Mouse (Mus musculus) left cerebral cortex, adult 2 months (tissue): ENCODE data around the gene Fam186a. TPM values are rescaled to one million over a fixed set of nuclear protein-coding genes. Genes with fewer than 3 reads are reported as not detected.
A peak's percentile ranks its signal among the peaks of the same experiment; 100 is the strongest.
"Not testable (repeated sequence)": the region's sequence is repeated elsewhere in the genome, so short reads cannot be mapped to it uniquely, and the experiment has no call there.

Experiments
- DNase-seq, 2 experiments: peaks; one replicate each; pipeline ENCODE4 v3.0.0; 2021 to 2022; ENCODE audit warnings: low spot score in 2 of 2, mixed read lengths in 1 of 2; ENCODE audit errors: extremely low spot score in 1 of 2
- H3K27ac ChIP-seq: fragments of 200-600 bp; 2 replicates; pipeline ENCODE4 v1.8.1; 2022
- H3K4me3 ChIP-seq: fragments of 200-600 bp; 2 replicates; pipeline ENCODE4 v1.8.1; 2022
- CTCF ChIP-seq: fragments of 200-600 bp; IDR thresholded peaks from 2 replicates; pipeline ENCODE4 v1.8.1; 2022; ENCODE audit warnings: antibody characterized with exemption, mild to moderate bottlenecking, moderate library complexity
- intact Hi-C: fragments of 180-260 bp; cut with DNase I; formaldehyde crosslinking; loops from one replicate; pipeline ENCODE4 v1.15.1; 2025
- total RNA-seq, 2 experiments: library from RNA; stranded (reverse); gene quantifications; 2 replicates each; pipeline ENCODE4 v1.2.3; 2021

Gene Fam186a
- total RNA-seq, 2 experiments from 2014 or later: 0.05 TPM; not detected in 1

DNA sequence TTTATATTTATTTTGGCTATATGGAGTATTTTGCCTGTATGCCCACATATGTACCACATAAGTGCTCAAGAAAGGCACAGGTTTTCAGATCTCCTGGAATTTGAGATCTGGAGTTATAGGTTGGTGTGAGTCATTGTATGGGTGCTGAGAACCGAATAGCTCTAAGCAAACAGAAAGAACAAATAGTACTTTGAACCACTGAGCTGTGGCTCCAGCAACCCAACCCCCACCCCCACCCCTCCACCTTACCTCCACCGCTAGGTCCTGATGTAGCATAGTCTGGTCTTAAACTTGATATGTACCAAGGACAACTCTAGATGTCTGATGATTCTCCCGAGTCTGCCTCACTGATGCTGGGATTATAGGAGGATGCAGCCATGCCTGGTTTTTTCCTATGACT lies 49.6 kb downstream of the Fam186a start:
- TF ChIP-seq CTCF: no peak
- Histone ChIP-seq H3K27ac (no peak overlapping the region), H3K4me3 (no peak overlapping the region)
- no peak for DNase-seq
- intact Hi-C loops: loop anchor here (5.0 kb wide), 1 partner anchor 35 kb away; no protein-coding TSS in a partner anchor

DNA sequence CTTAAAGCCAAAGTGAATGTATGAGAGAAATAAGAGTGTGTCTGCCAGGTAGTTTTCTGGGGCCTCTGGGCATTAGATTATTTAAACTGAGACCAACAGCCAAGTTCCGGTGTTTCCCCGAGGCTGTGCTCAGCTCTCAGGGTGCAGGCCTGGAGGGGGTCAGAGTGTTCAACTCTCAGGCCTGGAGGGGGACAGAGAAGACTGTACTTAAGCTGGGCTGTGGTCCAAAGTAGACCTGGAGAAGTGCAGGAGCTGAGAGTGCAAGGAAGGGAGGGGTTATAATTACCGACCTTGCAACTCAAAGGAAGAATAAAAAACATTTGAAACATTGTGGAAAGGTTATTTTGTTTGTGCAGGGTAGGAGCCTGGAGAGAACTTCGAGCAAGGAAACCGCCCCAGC lies 52.2 kb downstream of the Fam186a start:
- Histone ChIP-seq H3K27ac (no peak overlapping the region), H3K4me3 (no peak overlapping the region)
- no peak for TF ChIP-seq CTCF
- DNase-seq: no peak
- intact Hi-C loops: loop anchor here (5.0 kb wide), 1 partner anchor 38 kb away; no protein-coding TSS in a partner anchor

DNA sequence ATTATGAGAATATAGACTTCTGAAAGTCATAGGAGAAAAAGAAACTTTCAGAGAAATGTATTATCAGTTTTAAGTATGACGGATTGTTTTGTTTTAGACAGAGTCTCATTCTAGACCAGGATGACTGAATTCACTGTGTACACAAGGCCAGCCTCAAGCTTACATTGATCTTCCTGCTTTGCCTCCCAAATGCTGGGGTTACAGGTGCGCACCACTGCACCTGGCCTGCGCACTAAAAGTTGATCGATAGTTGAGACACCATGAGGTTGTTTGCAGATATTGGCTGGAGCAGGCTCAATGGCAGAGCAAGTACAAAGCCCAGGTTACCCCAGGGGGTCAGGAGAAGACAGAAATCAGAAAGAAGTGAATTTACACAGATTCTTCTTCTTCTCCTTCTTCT lies 55.1 kb downstream of the Fam186a start:
- DNase-seq: no peak
- TF ChIP-seq CTCF: no peak
- H3K4me3 ChIP-seq: no peak overlapping the region
- H3K27ac ChIP-seq: no peak overlapping the region
- intact Hi-C loops: no loop called here

DNA sequence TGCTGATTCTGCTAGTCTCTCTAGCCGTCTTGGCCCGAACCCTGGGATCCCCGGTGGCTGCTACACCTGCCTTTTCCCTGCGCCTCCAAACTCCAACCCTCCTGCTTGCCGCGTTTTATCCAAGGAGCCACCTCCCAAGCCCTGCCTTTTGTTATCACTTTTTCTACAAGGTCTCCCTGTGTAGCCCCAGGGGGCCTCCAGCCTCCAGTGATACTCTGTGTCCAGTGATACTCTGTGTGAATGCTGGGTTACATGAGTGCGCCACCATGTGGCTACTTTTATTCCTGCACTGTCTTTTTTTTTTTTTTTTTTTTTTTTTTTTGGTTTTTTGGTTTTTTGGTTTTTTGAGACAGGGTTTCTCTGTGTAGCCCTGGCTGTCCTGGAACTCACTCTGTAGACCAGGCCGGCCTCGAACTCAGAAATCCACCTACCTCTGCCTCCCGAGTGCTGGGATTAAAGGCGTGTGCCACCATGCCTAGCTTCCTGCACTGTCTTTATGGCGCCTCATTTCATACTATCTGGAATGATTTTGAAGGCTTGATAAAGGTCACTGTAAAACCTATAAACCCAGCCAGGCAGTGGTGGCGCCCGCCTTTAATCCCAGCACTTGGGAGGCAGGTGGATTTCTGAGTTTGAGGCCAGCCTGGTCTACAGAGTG lies 57.4 kb downstream of the Fam186a start:
- intact Hi-C loops: loop anchor here (5.0 to 10.0 kb wide), 2 partner anchors 125 to 412 kb away; no protein-coding TSS in a partner anchor
- TF ChIP-seq CTCF: peak; percentile 61
- not testable (repeated sequence) for H3K4me3 ChIP-seq, H3K27ac ChIP-seq
- DNase-seq: peak in 1 of 2 experiments; percentile 16

DNA sequence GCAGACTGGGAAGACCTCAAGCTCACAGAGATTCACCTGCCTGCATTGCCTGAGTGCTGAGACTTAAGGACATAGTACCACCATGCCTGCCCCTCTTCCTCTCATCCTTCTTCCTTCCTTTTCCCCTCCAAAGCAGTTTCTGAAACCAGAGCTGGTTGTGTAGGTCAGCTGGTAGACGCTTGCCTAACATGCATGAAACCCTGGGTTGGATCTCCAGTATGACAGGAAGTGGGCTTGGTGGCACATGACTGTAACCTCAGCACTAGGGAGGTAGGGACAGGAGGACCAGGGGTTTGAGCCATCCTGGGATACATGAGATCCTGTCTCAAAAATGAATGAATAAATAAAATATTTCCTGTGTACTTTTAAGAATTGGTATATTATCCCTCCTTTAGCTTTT lies 59.3 kb downstream of the Fam186a start:
- Histone ChIP-seq H3K27ac (no peak overlapping the region), H3K4me3 (no peak overlapping the region)
- DNase-seq: no peak
- intact Hi-C loops: loop anchor here (5.0 to 10.0 kb wide), 2 partner anchors 123 to 410 kb away; no protein-coding TSS in a partner anchor
- no peak for TF ChIP-seq CTCF

DNA sequence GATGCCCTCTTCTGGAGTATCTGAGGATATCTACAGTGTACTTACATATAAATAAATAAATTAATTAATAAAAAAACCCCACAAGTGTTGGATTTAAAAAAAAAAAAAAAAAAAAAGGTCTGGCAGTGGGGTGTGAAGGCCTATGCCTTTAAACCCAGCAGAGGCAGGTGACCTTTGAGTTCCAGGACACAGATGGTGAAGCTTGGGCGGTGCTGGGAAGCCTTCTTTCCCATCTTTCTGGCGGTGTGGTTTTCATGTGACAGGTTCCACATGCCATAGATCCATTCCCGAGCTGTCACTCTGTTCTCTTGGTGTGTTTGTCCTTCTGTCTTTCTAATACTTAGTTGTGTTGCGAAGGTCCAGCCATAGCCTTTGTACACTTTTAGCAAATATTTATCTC lies 59.8 kb downstream of the Fam186a start:
- Histone ChIP-seq H3K27ac (no peak overlapping the region), H3K4me3 (no peak overlapping the region)
- intact Hi-C loops: loop anchor here (5.0 to 10.0 kb wide), 2 partner anchors 122 to 410 kb away; no protein-coding TSS in a partner anchor
- DNase-seq: no peak
- TF ChIP-seq CTCF: no peak

DNA sequence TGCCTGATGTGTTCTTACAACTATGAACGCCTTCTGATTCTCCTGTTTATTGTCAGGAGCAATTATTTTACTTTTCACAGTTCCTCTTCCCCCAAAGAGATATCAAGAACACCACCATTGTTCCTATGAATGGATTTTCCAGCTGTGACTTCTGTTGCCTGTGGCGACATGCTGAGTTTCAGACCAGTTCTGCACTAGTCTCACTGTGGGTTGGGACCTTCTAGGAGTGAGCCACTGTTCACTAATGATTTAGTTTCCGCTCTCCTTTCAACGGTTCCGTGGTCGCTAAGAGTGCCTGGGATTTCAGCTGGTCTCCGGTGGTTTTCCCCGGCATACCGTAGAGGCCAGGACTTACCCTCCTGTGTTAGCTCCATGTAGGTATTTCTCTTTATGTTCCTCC lies 62.0 kb downstream of the Fam186a start:
- DNase-seq: no peak
- intact Hi-C loops: loop anchor here (5.0 to 10.0 kb wide), 5 partner anchors 63 to 408 kb away; no protein-coding TSS in a partner anchor
- no peak for TF ChIP-seq CTCF
- no peak overlapping the region for H3K4me3 ChIP-seq
- H3K27ac ChIP-seq: no peak overlapping the region

DNA sequence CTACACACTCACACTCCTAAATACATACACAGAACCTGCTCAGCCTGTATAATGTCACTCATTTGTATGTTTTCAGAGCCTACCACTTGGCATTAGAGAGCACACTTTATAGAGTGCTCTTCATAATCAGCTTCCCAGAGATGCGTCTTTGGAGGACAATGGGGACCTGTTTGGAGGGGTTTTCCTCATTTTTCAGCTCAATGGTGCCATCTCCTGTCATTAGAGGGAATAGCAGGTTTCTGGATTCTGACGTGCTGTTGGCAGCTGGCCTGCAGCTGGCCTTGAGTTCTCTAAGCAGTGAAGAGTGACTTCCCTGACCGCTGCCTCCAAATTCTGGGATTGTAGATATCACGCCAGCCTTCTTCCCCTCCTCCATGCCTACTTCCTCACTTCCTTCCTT lies 62.5 kb downstream of the Fam186a start:
- peak; percentile 41 to 44 for DNase-seq
- TF ChIP-seq CTCF: peak; percentile 79
- intact Hi-C loops: loop anchor here (5.0 to 10.0 kb wide), 4 partner anchors 62 to 307 kb away; no protein-coding TSS in a partner anchor

DNA sequence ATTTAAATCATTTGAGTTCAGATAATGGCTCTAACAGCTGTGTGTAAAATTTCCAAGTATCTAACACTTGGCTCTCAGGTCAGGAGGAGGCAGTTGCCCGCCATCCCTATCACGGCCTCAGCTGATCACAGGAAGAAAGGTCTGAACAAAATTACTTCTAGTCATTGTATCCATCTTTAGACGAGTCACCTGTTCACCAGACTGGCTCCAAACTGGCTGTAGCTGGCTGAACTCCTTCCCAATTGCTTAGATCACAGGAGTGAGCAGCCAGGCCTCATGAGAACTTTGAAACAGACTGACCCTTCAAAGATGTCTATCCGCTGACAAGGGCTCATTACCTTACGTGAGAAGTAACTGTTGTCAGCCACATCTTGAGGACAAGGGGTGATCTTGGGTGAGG lies 63.6 kb downstream of the Fam186a start:
- intact Hi-C loops: loop anchor here (5.0 to 10.0 kb wide), 4 partner anchors 61 to 306 kb away; no protein-coding TSS in a partner anchor
- TF ChIP-seq CTCF: no peak
- H3K4me3 ChIP-seq: no peak overlapping the region
- H3K27ac ChIP-seq: no peak overlapping the region
- DNase-seq: no peak

More for the DNA sequence above, 62.5 kb downstream of the Fam186a start:
- H3K4me3 ChIP-seq: no peak overlapping the region
- no peak overlapping the region for H3K27ac ChIP-seq

DNA sequence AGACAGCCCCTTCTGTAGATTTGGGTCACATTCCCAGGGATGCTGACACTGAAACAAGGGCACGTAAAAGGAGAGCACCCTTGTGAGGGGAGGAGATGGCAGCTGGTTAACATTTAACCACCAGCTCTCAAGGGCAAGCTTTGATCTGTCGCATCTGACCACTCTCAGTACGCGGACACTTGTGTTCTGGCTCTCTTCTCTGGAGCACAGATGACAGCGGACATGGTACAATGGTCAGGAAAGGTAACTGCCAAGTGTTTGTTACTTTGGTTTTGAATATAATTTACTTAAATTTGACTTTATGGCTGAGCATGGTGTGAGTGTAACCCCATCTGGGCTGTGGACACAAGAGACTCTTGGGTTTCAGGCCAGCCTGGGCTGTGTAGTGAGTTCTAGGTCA lies 64.1 kb downstream of the Fam186a start:
- Histone ChIP-seq H3K27ac (no peak overlapping the region), H3K4me3 (no peak overlapping the region)
- no peak for DNase-seq
- no peak for TF ChIP-seq CTCF
- intact Hi-C loops: loop anchor here (5.0 to 10.0 kb wide), 4 partner anchors 60 to 305 kb away; no protein-coding TSS in a partner anchor

DNA sequence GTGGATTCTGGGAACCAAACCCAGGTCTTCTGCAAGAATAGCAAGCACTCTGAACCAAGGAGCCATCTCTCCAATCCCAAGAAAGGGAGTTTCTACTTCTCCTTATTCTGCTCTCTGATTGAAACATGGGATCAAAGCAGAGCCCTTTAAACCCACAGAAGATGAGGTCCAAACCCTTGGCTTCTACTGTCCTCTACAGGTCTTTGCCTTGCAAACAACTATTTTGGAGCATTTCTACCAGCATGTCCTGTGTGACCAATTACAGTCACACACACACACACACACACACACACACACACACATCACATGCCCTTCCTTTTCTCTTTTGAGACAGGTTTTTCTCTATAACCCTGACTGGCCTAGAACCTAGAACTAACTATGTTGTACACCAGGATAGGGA lies 70.2 kb downstream of the Fam186a start:
- no peak overlapping the region for H3K27ac ChIP-seq
- DNase-seq: no peak
- no peak; the same call in none of the 2 replicates for TF ChIP-seq CTCF
- intact Hi-C loops: no loop called here
- H3K4me3 ChIP-seq: no peak overlapping the region

DNA sequence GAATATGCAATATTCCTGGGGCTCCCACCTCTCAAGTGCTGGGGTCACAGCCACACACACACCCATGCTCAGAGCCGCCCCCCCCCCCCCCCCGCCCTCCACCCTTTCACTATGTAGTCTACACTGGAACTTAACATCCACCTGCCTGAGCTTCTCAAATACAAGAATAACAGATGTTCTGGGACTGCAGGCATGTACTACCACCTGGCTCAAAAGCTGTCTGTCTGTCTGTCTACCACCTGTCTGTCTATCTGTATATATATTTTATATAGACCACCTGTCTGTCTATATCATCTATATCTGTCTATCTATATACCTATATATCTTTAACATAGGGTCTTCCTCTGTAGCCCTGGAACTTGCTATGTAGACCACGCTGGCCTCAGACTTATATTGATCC lies 75.5 kb downstream of the Fam186a start:
- intact Hi-C loops: no loop called here
- no peak for TF ChIP-seq CTCF
- no peak for DNase-seq
- Histone ChIP-seq H3K4me3 (no peak overlapping the region), H3K27ac (no peak overlapping the region)
